Mouse (Mus musculus) liver, embryonic 12.5 days (tissue): ENCODE measurements around the gene Plaur. TPM values are rescaled to one million over a fixed set of nuclear protein-coding genes. Genes with fewer than 3 reads are reported as not detected.
"Not testable (repeated sequence)": the region's sequence is repeated elsewhere in the genome, so short reads cannot be mapped to it uniquely, and the experiment has no call there.

ENCODE experiments used
- ATAC-seq: fragments of 200-750 bp; cut with Nextera tagmentation; 2 replicates; pipeline ENCODE4 v1.8.0; 2017; ENCODE audit warnings: moderate number of reproducible peaks, mild to moderate bottlenecking, moderate library complexity
- H3K27ac ChIP-seq: fragments of 300-500 bp; sonication (generic); 2 replicates; pipeline ENCODE4 v1.5.1; 2016; ENCODE audit warnings: mild to moderate bottlenecking
- H3K27me3 ChIP-seq: fragments of 300-500 bp; sonication (generic); replicated peaks from 2 replicates; pipeline ENCODE4 v1.6.1; 2016; ENCODE audit warnings: mild to moderate bottlenecking, moderate library complexity
- H3K36me3 ChIP-seq: fragments of 300-500 bp; sonication (generic); 2 replicates; pipeline ENCODE4 v1.6.1; 2016; ENCODE audit warnings: mild to moderate bottlenecking, moderate library complexity
- H3K4me1 ChIP-seq: fragments of 300-500 bp; sonication (generic); 2 replicates; pipeline ENCODE4 v1.6.1; 2016
- H3K4me2 ChIP-seq: fragments of 300-500 bp; sonication (generic); 2 replicates; pipeline ENCODE4 v1.6.1; 2016; ENCODE audit warnings: mild to moderate bottlenecking, moderate library complexity
- H3K4me3 ChIP-seq: fragments of 300-500 bp; sonication (generic); 2 replicates; pipeline ENCODE4 v1.5.1; 2016; ENCODE audit warnings: mild to moderate bottlenecking, moderate library complexity
- H3K9ac ChIP-seq: fragments of 300-500 bp; sonication (generic); 2 replicates; pipeline ENCODE4 v1.6.1; 2016; ENCODE audit warnings: mild to moderate bottlenecking, moderate library complexity
- H3K9me3 ChIP-seq: fragments of 300-500 bp; sonication (generic); replicated peaks from 2 replicates; pipeline ENCODE4 v1.6.1; 2016; ENCODE audit warnings: mild to moderate bottlenecking, moderate library complexity
- WGBS: fragments of 180-500 bp; shearing (Covaris S2); methylation state at CpG from one replicate; pipeline ENCODE4 v1.1.7; 2016; ENCODE audit not compliant: insufficient replicate concordance; 5-methylcytosine and 5-hydroxymethylcytosine counted together
- polyA plus RNA-seq: library from polyadenylated mRNA; unstranded; fragments of >200 nt; fragmentation: Nextera tagmentation; extraction: Ambion mirVana; gene quantifications from 2 replicates; pipeline ENCODE4 v1.2.1, GENCODE M21; 2016

Plaur gene
- polyA plus RNA-seq, 1 experiment from 2014 or later, result 2.8 TPM

GRCm38 (mm10) chr7:24504868-24505267 lies 42.6 kb downstream of the Plaur start:
- Histone ChIP-seq H3K4me2 (peak overlapping the region; percentile 32; the same call in 1 of the 2 replicates), H3K4me3 (no peak overlapping the region), H3K27ac (no peak overlapping the region), H3K27me3 (peaks cover 62% of the 10 kb centered on the region), H3K36me3 (no peaks in the 10 kb centered on the region), H3K4me1 (peaks cover 54% of the 10 kb centered on the region), H3K9ac (no peak overlapping the region), H3K9me3 (peaks cover 7% of the 10 kb centered on the region; the same call in 1 of the 2 replicates)
- no peak for ATAC-seq
- 16% methylated on average over 4 of the region's 4 CpGs for WGBS

- Histone ChIP-seq H3K27me3 (peaks cover 55% of the 10 kb centered on the region), H3K4me1 (peaks cover 54% of the 10 kb centered on the region), H3K9ac (no peak overlapping the region), H3K9me3 (peaks cover 6% of the 10 kb centered on the region; the same call in 1 of the 2 replicates), H3K36me3 (no peaks in the 10 kb centered on the region), H3K4me2 (no peak overlapping the region), H3K4me3 (no peak overlapping the region), H3K27ac (no peak overlapping the region)
- ATAC-seq, result no peak
- 48% methylated on average over 15 of the region's 15 CpGs for WGBS
Measured at GRCm38 (mm10) chr7:24505447-24506064, 43.3 kb downstream of the Plaur start.

GRCm38 (mm10) chr7:24506065-24506459 lies 43.8 kb downstream of the Plaur start:
- peaks cover 54% of the 10 kb centered on the region for H3K4me1 ChIP-seq
- 43% methylated on average over 3 of the region's 3 CpGs for WGBS
- no peaks in the 10 kb centered on the region for H3K36me3 ChIP-seq
- H3K4me2 ChIP-seq, result peak overlapping the region; percentile 80
- H3K27me3 ChIP-seq, result peaks cover 50% of the 10 kb centered on the region
- 0 out of 2 replicates have a peak, but pooled peaks cover 1% of the 10 kb centered on the region for H3K9me3 ChIP-seq
- 0 out of 2 replicates have a peak overlapping the region, but pooled peaks have one; percentile 86 for H3K27ac ChIP-seq
- no peak for ATAC-seq
- H3K9ac ChIP-seq, result no peak overlapping the region
- H3K4me3 ChIP-seq, result peak overlapping the region; percentile 79

- Histone ChIP-seq H3K4me2 (peak overlapping the region; percentile 80), H3K27me3 (peaks cover 46% of the 10 kb centered on the region), H3K36me3 (no peaks in the 10 kb centered on the region), H3K27ac (peak overlapping the region; percentile 86), H3K4me1 (peaks cover 52% of the 10 kb centered on the region), H3K4me3 (peak overlapping the region; percentile 79), H3K9ac (peak overlapping the region; percentile 86), H3K9me3 (no peaks in the 10 kb centered on the region)
- no peak for ATAC-seq
- 4% methylated on average over 12 of the region's 12 CpGs for WGBS
Measured at GRCm38 (mm10) chr7:24506476-24506837, 44.2 kb downstream of the Plaur start.

DNA sequence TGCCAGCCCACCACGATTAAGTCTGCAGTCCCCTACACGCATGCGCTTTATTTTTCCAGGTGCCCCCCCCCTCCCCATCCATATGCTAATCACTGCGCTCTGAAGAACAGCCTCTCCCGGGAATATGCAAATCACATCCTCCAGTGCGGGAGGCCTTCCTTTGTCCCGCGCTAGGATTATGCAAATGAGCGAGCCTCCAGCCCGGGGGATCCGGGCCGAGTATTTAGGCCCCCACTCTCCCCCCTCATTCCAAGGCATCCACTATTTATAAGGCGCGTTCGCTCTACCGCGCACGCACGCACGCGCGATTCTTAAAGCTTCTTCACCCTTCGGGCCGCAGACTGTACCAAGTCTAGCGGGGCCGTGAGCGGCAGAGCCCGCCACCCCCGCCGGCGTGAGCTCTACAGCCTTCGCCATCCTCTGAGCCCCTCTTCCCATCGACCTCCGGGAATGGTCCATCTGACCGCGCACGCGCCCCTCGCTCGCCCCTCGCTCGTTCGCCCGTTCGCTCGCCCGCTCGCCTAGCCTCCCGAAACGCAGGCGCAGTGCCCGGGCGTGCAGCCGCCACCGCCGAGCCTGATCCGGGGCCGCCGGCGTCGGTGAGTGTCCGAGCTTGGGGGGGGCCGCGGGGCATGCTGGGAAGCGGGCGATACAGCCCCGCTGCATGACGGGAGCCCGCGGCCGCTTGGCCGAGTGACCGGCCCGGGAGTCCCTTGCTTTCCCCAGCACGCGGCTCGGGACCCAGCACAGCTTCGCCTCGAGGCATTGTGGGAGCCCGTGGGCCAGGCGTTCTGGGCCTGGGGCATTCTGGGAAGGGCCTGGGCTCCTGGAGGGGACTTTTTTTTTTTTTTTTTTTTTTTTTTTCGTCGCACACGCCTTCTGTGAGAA lies 44.8 kb downstream of the Plaur start, which contains the start of gene Zfp428:
TSS of gene Zfp428 (plus strand) at position 169 of the 888 bp plus-strand sequence.
- peak within 1 kb of the TSS; percentile 79 for H3K4me3 ChIP-seq
- peak within 1 kb of the TSS; percentile 86 for H3K9ac ChIP-seq
- H3K27ac ChIP-seq, result peak within 1 kb of the TSS; percentile 86
- H3K9me3 ChIP-seq, result no peaks in the 10 kb centered on the region
- ATAC-seq, result peak; percentile 79
- peak within 1 kb of the TSS; percentile 80 for H3K4me2 ChIP-seq
- H3K4me1 ChIP-seq, result peaks cover 50% of the 10 kb centered on the region
- peaks cover 40% of the 10 kb centered on the region for H3K27me3 ChIP-seq
- no peaks in the 10 kb centered on the region for H3K36me3 ChIP-seq
- under 1% methylated on average over 84 of the region's 84 CpGs for WGBS

GRCm38 (mm10) chr7:24507726-24508114 lies 45.4 kb downstream of the Plaur start:
- Histone ChIP-seq H3K27ac (peak overlapping the region; percentile 86), H3K36me3 (no peaks in the 10 kb centered on the region), H3K9ac (peak overlapping the region; percentile 86), H3K4me2 (peak overlapping the region; percentile 80), H3K4me1 (peaks cover 50% of the 10 kb centered on the region), H3K9me3 (no peaks in the 10 kb centered on the region), H3K27me3 (peaks cover 33% of the 10 kb centered on the region), H3K4me3 (peak overlapping the region; percentile 79)
- ATAC-seq, result peak; percentile 14; the same call in 1 of the 2 replicates
- WGBS, result under 1% methylated on average over 20 of the region's 20 CpGs

GRCm38 (mm10) chr7:24512355-24512754 lies 50.1 kb downstream of the Plaur start, which contains the start of gene AC161166.1:
Gene AC161166.1, minus strand, starts transcription at chr7:24512455.
- Histone ChIP-seq H3K36me3 (peaks cover 12% of the 10 kb centered on the region; the same call in 1 of the 2 replicates), H3K27me3 (no peaks in the 10 kb centered on the region), H3K4me2 (no peak within 1 kb of the TSS), H3K4me1 (peaks cover 14% of the 10 kb centered on the region), H3K9me3 (no peaks in the 10 kb centered on the region), H3K4me3 (no peak within 1 kb of the TSS), H3K9ac (no peak within 1 kb of the TSS), H3K27ac (no peak within 1 kb of the TSS)
- 75% methylated on average over 7 of the region's 7 CpGs for WGBS
- ATAC-seq, result no peak

DNA sequence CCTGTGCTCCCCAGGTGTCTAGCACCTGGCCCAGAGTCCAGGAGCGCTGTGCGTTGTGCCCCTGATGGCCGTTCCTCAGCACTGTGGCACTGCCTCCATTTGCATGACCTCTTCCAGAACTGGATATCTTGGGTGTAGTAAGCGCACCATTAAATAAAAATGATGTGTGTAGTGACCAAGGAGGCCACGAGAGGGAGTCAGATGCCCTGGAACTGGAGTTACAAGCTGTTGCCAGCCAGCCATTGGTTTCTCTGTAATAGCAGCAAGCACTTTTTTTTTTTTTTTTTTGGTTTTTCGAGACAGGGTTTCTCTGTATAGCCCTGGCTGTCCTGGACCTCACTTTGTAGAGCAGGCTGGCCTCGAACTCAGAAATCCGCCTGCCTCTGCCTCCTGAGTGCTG lies 54.0 kb downstream of the Plaur start:
- not testable (repeated sequence) for H3K9ac ChIP-seq, H3K4me1 ChIP-seq, H3K27ac ChIP-seq, ATAC-seq, H3K4me3 ChIP-seq, H3K27me3 ChIP-seq, H3K9me3 ChIP-seq, H3K4me2 ChIP-seq
- WGBS, result 62% methylated on average over 8 of the region's 8 CpGs
- H3K36me3 ChIP-seq, result peaks cover 12% of the 10 kb centered on the region; the same call in 1 of the 2 replicates

- Histone ChIP-seq H3K27ac (no peak overlapping the region), H3K27me3 (no peaks in the 10 kb centered on the region), H3K4me2 (no peak overlapping the region), H3K4me1 (no peaks in the 10 kb centered on the region), H3K4me3 (no peak overlapping the region), H3K9me3 (no peaks in the 10 kb centered on the region), H3K9ac (no peak overlapping the region), H3K36me3 (peaks cover 12% of the 10 kb centered on the region; the same call in 1 of the 2 replicates)
- no peak for ATAC-seq
- WGBS, result 60% methylated on average over 5 of the region's 5 CpGs
Measured at GRCm38 (mm10) chr7:24517077-24517476, 54.8 kb downstream of the Plaur start.

DNA sequence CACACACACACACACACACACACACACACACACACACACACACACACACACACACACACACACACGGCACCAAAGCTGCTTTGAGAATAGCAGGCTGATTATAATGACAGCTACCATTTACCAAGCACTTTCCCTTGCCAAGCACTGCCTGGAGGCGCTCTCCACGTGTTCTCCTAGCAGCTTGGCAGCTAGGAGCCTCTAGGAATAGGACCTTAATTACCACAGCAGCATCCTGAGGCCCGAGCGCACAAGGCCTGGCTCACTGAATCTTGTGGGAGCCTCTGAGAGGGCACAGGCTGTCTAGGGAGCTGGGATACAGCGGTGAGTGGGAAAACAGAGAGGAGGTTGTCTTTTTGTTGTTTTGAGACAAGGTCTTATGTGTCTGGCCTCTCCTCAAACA lies 55.4 kb downstream of the Plaur start:
- H3K36me3 ChIP-seq, result peaks cover 12% of the 10 kb centered on the region; the same call in 1 of the 2 replicates
- ATAC-seq, result no peak
- H3K4me2 ChIP-seq, result no peak overlapping the region
- no peak overlapping the region for H3K4me3 ChIP-seq
- 71% methylated on average over 6 of the region's 6 CpGs for WGBS
- H3K27ac ChIP-seq, result no peak overlapping the region
- no peak overlapping the region for H3K9ac ChIP-seq
- no peaks in the 10 kb centered on the region for H3K9me3 ChIP-seq
- H3K4me1 ChIP-seq, result no peaks in the 10 kb centered on the region
- 0 out of 2 replicates have a peak, but pooled peaks cover under 1% of the 10 kb centered on the region for H3K27me3 ChIP-seq

DNA sequence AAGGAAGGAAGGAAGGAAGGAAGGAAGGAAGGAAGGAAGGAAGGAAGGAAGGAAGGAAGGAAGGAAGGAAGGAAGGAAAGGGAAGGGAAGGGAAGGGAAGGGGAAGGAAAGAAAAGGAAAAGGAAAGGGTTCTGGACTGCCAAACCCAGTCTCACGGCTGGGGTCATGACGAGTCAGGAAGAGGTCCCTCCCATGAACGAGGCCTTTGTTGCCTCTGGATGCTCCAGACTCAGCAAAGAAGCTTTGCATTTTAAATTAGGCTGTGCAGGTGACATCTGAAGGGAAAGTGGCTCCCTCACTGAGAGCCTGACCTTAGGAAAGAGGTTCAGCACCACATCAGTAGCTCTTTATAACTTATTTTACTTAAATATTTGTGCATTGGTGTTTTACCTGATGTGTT lies 56.8 kb downstream of the Plaur start:
- no peak overlapping the region for H3K9ac ChIP-seq
- no peak overlapping the region for H3K27ac ChIP-seq
- no peak for ATAC-seq
- no peak overlapping the region for H3K4me3 ChIP-seq
- peaks cover 12% of the 10 kb centered on the region; the same call in 1 of the 2 replicates for H3K36me3 ChIP-seq
- WGBS, result 58% methylated on average over 3 of the region's 3 CpGs
- peaks cover 11% of the 10 kb centered on the region; the same call in 1 of the 2 replicates for H3K27me3 ChIP-seq
- no peaks in the 10 kb centered on the region for H3K9me3 ChIP-seq
- no peak overlapping the region for H3K4me2 ChIP-seq
- no peaks in the 10 kb centered on the region for H3K4me1 ChIP-seq

DNA sequence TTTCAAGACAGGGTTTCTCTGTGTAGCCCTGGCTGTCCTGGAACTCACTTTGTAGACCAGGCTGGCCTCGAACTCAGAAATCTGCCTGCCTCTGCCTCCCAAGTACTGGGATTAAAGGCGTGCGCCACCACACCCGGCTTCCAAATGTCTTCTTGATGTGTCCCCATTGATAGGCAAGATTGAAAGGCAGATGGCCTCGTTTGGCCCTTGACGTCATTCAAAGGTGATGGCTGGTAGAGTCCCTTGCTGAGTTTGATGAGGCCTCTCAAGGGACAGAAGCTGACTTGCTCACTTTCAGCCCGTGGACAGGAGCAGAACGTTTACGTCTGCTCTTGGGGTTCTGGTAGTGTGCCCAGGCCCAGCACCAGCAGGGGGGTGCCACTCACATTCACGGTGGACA lies 57.8 kb downstream of the Plaur start:
- not testable (repeated sequence) for H3K4me2 ChIP-seq, H3K9ac ChIP-seq, H3K4me1 ChIP-seq, H3K27ac ChIP-seq, ATAC-seq, H3K9me3 ChIP-seq, H3K4me3 ChIP-seq
- 72% methylated on average over 10 of the region's 10 CpGs for WGBS
- Histone ChIP-seq H3K36me3 (peaks cover 11% of the 10 kb centered on the region; the same call in 1 of the 2 replicates), H3K27me3 (peaks cover 11% of the 10 kb centered on the region; the same call in 1 of the 2 replicates)
